In genomic region chr7:132573205-132573604, GRCm38 (mm10) we compare ENCODE assay signal across 13 mouse cellular contexts. TPM values are rescaled to one million over a fixed set of nuclear protein-coding genes. Genes with fewer than 3 reads are reported as not detected.
A peak's percentile ranks its signal among the peaks of the same experiment; 100 is the strongest.
DNase-seq lines count a peak whose midpoint lies in the region; ATAC-seq lines count a peak whose summit lies in the region.
"Had no signal": no experiment of that assay in that cellular context is flagged by ENCODE, and none has a peak within 500 bp of the region (broad histone marks: within the 10 kb centered on the region; RNA-seq: fewer than 3 reads in every experiment).

No protein-coding gene starts in this region.

- peak overlapping the region; percentile 63 for H3K27ac ChIP-seq in lung, embryonic 15.5 days
- H3K27ac ChIP-seq in hindbrain, embryonic 16.5 days (ENCODE audit: low read depth, low read length) = peak overlapping the region; percentile 55; the same call in 1 of the 2 replicates
- H3K27ac ChIP-seq in midbrain, embryonic 16.5 days (ENCODE audit: low read length) = 0 out of 2 replicates have a peak overlapping the region, but pooled peaks have one; percentile 33

- no peak for ATAC-seq in lung, embryonic 15.5 days (ENCODE audit: borderline replicate concordance, extremely low read depth, low FRiP score, low TSS enrichment)
- ATAC-seq in hindbrain, embryonic 16.5 days = no peak
- ATAC-seq in midbrain, embryonic 16.5 days = no peak
- ATAC-seq: Patski had no signal

- H3K36me3 ChIP-seq in lung, embryonic 15.5 days = peaks cover 12% of the 10 kb centered on the region
- H3K36me3 ChIP-seq in hindbrain, embryonic 16.5 days (ENCODE audit: control insufficient read depth, insufficient read depth, low read length) = no peaks in the 10 kb centered on the region
- no peaks in the 10 kb centered on the region for H3K36me3 ChIP-seq in midbrain, embryonic 16.5 days (ENCODE audit: control insufficient read depth, insufficient read depth, low read length)

- H3K4me1 ChIP-seq in lung, embryonic 15.5 days = peaks cover 55% of the 10 kb centered on the region
- H3K4me1 ChIP-seq in hindbrain, embryonic 16.5 days (ENCODE audit: control insufficient read depth, insufficient read depth, low read depth, low read length) = peaks cover 7% of the 10 kb centered on the region
- H3K4me1 ChIP-seq in midbrain, embryonic 16.5 days (ENCODE audit: control insufficient read depth, insufficient read depth, low read length) = peaks cover 6% of the 10 kb centered on the region; the same call in 1 of the 2 replicates

- WGBS in lung, embryonic 15.5 days = 50% methylated on average over 6 of the region's 6 CpGs
- 27% methylated on average over 6 of the region's 6 CpGs for WGBS in hindbrain, embryonic 16.5 days
- 37% methylated on average over 6 of the region's 6 CpGs for WGBS in midbrain, embryonic 16.5 days

- no peaks in the 10 kb centered on the region for H3K27me3 ChIP-seq in lung, embryonic 15.5 days
- no peaks in the 10 kb centered on the region for H3K27me3 ChIP-seq in hindbrain, embryonic 16.5 days (replicated peaks; ENCODE audit: control insufficient read depth, insufficient read depth, low read length)
- peaks cover 2% of the 10 kb centered on the region; the same call in 1 of the 2 replicates for H3K27me3 ChIP-seq in midbrain, embryonic 16.5 days (ENCODE audit: control insufficient read depth, insufficient read depth, low read depth, low read length)
- H3K27me3 ChIP-seq: Patski had no signal

- H3K9ac ChIP-seq in lung, embryonic 15.5 days = no peak overlapping the region
- H3K9ac ChIP-seq in hindbrain, embryonic 16.5 days (ENCODE audit: low read depth, low read length) = no peak overlapping the region
- no peak overlapping the region for H3K9ac ChIP-seq in midbrain, embryonic 16.5 days (ENCODE audit: low read depth, low read length)

- peak overlapping the region; percentile 27 for H3K4me2 ChIP-seq in lung, embryonic 15.5 days
- 0 out of 2 replicates have a peak overlapping the region, but pooled peaks have one; percentile 13 for H3K4me2 ChIP-seq in hindbrain, embryonic 16.5 days (ENCODE audit: low read length)
- H3K4me2 ChIP-seq in midbrain, embryonic 16.5 days (ENCODE audit: low read length) = no peak overlapping the region

- H3K9me3 ChIP-seq in lung, embryonic 15.5 days = no peaks in the 10 kb centered on the region
- H3K9me3 ChIP-seq in hindbrain, embryonic 16.5 days (ENCODE audit: control insufficient read depth, low read length) = no peaks in the 10 kb centered on the region
- H3K9me3 ChIP-seq in midbrain, embryonic 16.5 days (replicated peaks; ENCODE audit: control insufficient read depth, low read length, poor library complexity, severe bottlenecking) = no peaks in the 10 kb centered on the region
- H3K9me3 ChIP-seq: megakaryocyte, embryonic 14.5 days had no signal

- DNase-seq in embryo, embryonic 11 days = peak; percentile 11
- DNase-seq in embryo, embryonic 10 days (ENCODE audit: low spot score) = no peak
- DNase-seq in lung, postnatal 36 days = no peak
- no peak for DNase-seq in frontal cortex, postnatal 36 days (ENCODE audit: low spot score in 2 of 2)
- DNase-seq in cerebellum, postnatal 36 days = no peak
- DNase-seq: heart, postnatal 4 days; layer of hippocampus, adult 9-11 months had no signal

- H3K4me3 ChIP-seq in lung, embryonic 15.5 days = no peak overlapping the region
- no peak overlapping the region for H3K4me3 ChIP-seq in hindbrain, embryonic 16.5 days (ENCODE audit: low read length)
- no peak overlapping the region for H3K4me3 ChIP-seq in midbrain, embryonic 16.5 days (ENCODE audit: low read depth, low read length)
- H3K4me3 ChIP-seq: megakaryocyte, embryonic 14.5 days had no signal

RNA-seq across cellular contexts. Expression of gene Oat, which starts 3.0 kb away (rescaled TPM):
- 294 and 300 TPM in 2 replicates for polyA plus RNA-seq in lung, embryonic 15.5 days (2015; fragmentation: Nextera tagmentation; extraction: Ambion mirVana)
- 124 and 133 TPM in 2 replicates for polyA plus RNA-seq in hindbrain, embryonic 16.5 days (2015; fragmentation: Nextera tagmentation; extraction: Ambion mirVana)
- polyA plus RNA-seq in midbrain, embryonic 16.5 days (2015; fragmentation: Nextera tagmentation; extraction: Ambion mirVana) = 87.8 and 106 TPM in 2 replicates

RNA-seq across cellular contexts. Expression of gene Nkx1-2, which starts 26.2 kb away (rescaled TPM):
- polyA plus RNA-seq in lung, embryonic 15.5 days (2015; fragmentation: Nextera tagmentation; extraction: Ambion mirVana) = not detected in 2 replicates
- 0.24 and 0.29 TPM in 2 replicates for polyA plus RNA-seq in hindbrain, embryonic 16.5 days (2015; fragmentation: Nextera tagmentation; extraction: Ambion mirVana)
- polyA plus RNA-seq in midbrain, embryonic 16.5 days (2015; fragmentation: Nextera tagmentation; extraction: Ambion mirVana) = 0.38 and 0.40 TPM in 2 replicates
- polyA plus RNA-seq: embryonic facial prominence, embryonic 11.5 days had no signal

RNA-seq across cellular contexts. Expression of gene Lhpp, which starts 37.2 kb away (rescaled TPM):
- polyA plus RNA-seq in lung, embryonic 15.5 days (2015; fragmentation: Nextera tagmentation; extraction: Ambion mirVana) = 19.1 and 20.8 TPM in 2 replicates
- polyA plus RNA-seq in hindbrain, embryonic 16.5 days (2015; fragmentation: Nextera tagmentation; extraction: Ambion mirVana) = 56.2 and 56.4 TPM in 2 replicates
- polyA plus RNA-seq in midbrain, embryonic 16.5 days (2015; fragmentation: Nextera tagmentation; extraction: Ambion mirVana) = 39.3 and 51.3 TPM in 2 replicates
